Mouse (Mus musculus) ZHBTc4 (cell line): Measurements from ENCODE around the gene Nfatc2.

Experiments
- DNase-seq: peaks from one replicate; pipeline ENCODE4 v3.0.0-alpha.2; 2011; ENCODE audit warnings: low read depth, low spot score

Nfatc2 gene

GRCm38 (mm10) chr2:168579109-168579508 is 22.3 kb downstream of the Nfatc2 start:
- no peak for DNase-seq

GRCm38 (mm10) chr2:168578132-168578531 is 23.3 kb downstream of the Nfatc2 start:
- no peak for DNase-seq

- DNase-seq, result no peak
Measured at GRCm38 (mm10) chr2:168577381-168577780, 24.1 kb downstream of the Nfatc2 start.

DNA sequence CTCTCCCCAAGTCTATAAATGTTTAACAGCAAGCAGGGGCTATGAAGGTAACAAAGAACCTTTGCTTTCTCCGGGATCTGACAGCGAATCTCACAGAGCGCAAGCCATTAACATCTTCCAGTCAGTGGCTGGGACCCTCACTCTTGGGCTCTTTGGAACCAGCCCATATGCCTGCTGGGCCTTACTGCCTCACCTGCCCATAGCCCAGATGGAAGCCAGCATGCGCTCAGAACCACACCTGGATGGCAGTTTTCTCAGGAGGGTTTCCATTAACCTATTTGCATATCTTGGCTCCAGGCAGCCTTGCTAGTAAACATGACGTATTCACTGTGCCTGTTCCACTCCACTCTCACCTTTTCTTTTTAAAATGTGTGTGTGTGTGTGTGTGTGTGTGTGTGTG is 25.6 kb downstream of the Nfatc2 start:
- DNase-seq, result no peak

- DNase-seq, result no peak
Measured at GRCm38 (mm10) chr2:168574934-168575333, 26.5 kb downstream of the Nfatc2 start.

- DNase-seq, result no peak
Measured at GRCm38 (mm10) chr2:168573866-168574265, 27.6 kb downstream of the Nfatc2 start.

DNA sequence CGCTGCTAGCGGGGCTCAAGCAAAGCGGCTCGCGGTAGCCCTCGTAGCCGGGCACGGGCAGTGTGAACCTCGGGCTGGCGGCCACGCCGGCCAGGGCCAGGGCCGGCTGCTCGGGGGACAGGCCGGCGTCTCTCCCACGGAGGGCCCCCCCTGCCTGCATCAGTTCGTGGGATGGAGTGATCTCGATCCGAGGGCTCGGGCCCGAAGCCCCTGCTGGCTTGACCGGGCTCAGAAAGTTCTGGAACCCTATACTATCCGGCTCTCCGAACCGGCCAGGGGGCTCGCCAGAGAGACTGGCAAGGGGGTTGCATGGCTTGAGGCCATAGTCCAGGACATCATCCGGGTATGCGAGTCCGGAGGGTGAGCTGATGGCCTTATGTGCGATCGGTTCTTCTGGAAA is 30.2 kb downstream of the Nfatc2 start:
- no peak for DNase-seq

- DNase-seq, result no peak
Measured at GRCm38 (mm10) chr2:168565538-168566253, 35.8 kb downstream of the Nfatc2 start.

- DNase-seq, result no peak
Measured at GRCm38 (mm10) chr2:168563184-168563583, 38.3 kb downstream of the Nfatc2 start.

DNA sequence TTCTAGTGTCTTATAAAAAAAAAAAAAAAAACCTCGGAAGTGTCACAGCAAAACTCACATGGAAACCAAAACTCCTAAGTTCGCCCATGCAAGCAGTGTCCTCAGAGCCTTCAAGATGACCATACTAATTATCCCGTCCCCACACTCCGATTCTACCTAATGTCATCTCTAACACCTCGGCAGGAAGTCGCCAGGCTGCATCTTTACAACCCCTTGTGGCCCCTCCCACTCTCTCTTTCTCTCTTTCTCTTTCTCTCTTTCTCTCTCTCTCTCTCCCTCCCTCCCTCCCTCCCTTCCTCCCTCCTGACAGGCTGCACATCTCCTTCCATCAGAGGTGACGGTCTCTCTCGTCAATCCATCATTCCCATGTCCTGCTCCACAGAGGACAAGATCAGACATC is 44.4 kb downstream of the Nfatc2 start:
- no peak for DNase-seq

DNA sequence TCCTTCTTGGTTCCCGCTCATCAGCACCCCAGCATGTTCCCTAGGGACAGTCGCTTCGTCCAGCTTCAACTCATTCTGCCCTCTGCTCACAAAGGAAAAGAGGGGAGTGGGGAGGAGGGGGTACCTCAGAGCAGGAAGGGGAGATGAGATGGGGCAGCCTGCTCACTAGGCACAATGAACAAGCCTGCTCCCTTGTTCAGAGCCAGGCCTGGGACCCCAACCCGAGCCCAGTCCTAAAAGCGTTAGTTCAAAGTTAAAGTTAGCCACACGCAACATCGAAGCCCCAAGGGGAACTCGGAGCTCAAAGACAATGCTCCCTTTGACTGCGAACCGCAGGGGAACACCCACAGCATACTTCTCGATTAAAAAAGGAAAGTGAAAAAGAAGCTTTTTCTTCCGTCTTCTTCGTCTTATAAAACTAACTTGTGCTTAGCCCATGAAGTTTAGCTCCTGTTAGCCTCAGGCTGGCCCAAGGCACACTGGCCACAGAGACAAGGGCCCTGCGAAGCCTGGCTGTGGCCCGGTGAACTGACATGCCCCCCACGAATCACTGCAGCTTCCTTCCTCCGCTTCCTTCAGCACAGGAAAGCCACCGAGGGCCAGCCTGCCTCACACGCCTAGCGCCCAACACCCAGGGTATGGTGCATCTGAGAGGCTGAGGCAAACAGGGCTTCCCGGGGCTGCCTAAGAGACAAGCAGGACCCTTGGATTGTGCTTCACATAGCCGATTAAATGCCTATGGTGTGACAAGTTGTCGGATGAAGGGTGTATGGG is 45.4 kb downstream of the Nfatc2 start:
- no peak for DNase-seq

GRCm38 (mm10) chr2:168553541-168553961 is 47.9 kb downstream of the Nfatc2 start:
- peak; percentile 16 for DNase-seq

DNA sequence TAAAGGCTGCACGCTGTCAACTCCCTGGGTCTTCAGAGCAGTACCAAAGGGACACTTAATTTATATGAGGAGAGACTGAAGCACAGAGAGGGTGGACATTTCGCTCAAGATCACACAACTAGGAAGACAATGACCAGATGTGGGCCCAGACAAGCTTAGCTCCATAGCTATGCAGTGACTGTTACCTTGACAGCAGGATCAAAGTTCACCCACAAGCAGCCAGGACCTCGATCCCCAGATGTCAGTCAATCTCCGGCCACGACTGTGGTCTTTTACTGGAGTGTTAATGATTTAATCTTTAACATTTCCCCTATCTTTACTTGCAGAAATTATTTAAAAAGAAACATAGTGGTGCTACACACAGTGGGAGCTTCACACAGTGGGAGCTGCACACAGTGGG is 49.1 kb downstream of the Nfatc2 start:
- no peak for DNase-seq

- DNase-seq, result no peak
Measured at GRCm38 (mm10) chr2:168551218-168551617, 50.2 kb downstream of the Nfatc2 start.

- DNase-seq, result no peak
Measured at GRCm38 (mm10) chr2:168549326-168549725, 52.1 kb downstream of the Nfatc2 start.

DNA sequence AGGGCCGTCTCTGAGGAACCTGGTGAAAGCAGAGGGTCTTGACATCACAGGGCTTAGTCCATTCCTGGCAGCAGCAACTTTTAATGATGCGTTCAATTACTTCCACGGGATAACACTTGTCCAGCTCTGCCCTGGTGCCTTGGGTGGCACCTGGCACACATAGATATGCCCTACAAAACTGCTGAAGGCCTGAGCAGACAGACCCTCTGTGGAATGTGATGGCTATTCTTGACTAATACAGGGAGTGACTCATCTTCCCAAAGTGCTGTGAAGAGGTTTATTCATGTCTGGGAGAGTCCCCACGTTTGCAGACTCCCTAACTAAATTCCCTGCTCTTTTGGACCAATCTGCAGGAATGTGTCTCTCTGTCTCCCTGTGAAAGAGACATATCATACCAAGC is 53.4 kb downstream of the Nfatc2 start:
- no peak for DNase-seq

GRCm38 (mm10) chr2:168545901-168546557 is 55.4 kb downstream of the Nfatc2 start:
- DNase-seq, result peak; percentile 35

DNA sequence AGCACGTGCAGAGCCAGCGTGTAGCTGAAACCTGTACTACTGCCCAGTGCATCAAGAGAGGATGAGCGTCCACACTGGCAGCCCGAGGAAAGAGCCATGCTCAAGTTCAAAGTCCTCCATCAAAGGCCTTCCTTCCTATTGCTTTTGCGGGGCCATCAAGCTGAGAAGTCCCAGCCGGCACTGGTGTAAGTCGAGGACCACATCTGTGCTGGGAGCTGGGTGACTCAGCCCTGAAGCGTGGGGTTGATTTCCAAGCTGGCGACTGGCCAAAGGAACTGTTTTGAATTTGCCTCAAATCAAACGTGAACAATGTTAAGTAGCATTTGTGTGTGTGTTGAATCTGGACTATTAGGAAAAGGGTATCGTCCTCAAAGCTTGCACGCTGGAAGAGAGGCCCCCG is 57.4 kb downstream of the Nfatc2 start:
- no peak for DNase-seq

DNA sequence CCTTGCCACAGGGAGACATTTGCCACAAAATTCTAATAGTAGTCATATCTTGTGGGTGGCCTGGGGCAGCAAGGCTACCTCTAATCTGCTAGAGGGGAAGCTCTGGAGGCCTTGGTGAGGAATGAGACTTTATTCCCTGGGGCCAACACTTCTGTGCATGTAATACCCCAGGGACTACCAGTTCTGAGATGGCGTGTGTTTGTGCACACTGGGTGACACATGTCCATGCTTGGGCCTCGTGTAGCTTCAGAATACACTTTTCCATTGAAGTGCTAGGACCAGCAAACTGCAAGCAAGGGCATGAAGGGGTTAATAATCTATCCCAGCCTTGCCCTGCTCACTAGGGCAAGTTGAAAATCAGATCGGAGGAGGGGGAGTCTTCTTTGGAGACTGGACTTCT is 58.4 kb downstream of the Nfatc2 start:
- DNase-seq, result no peak

GRCm38 (mm10) chr2:168541223-168541622 is 60.2 kb downstream of the Nfatc2 start:
- DNase-seq, result no peak

- no peak for DNase-seq
Measured at GRCm38 (mm10) chr2:168539594-168540222, 61.7 kb downstream of the Nfatc2 start.

- DNase-seq, result no peak
Measured at GRCm38 (mm10) chr2:168539026-168539425, 62.4 kb downstream of the Nfatc2 start.
